Mouse (Mus musculus): ENCODE measurements around the gene Cachd1.

The Cachd1 gene

DNA sequence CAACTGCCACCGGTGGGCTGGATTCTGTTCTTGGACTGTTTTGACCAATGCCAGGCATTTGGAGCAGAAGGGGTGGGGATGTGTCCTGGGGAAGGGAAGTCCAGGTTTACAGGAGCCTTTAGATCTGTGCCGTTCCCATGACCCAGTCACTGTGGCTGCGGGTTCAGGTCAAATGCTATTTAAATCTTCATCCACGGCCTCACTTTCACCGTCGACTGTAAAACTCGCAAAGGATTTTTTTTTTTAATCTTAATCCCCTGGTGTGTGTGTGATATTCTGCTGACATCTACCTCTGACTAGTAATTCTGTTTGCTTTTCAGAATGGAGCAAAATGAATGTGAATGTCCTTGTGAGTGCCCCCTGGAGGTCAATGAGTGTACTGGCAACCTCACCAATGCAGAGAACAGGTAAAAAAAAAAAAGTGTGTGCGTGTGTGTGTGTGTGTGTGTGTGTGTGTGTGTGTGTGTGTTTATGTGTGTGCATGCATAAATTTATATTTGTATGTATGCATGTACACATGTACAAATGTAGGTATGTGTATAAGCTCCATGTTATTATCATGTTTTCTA lies 211.8 kb downstream of the Cachd1 start:
- no peak for DNase-seq (ENCODE audit: low read depth in 1 of 2, low spot score in 2 of 2)

DNA sequence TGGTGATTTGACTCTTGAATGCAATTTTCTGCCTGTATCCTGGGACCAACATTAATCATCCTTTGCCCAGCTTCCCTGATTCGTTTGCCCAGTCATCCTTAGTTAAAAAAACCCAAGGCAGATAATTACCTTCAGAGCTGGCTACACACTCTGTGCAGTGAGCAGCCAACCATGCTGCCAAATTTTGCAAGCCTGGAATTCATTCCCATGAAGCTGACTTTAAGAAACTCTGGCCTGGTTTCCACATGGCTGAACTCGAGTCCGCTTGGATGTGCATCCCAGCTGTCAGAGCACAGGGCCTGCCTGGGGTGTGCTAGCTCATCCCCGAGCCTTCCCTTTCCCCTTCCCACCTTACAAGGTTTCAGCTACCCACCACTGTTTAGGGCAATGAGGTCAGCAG lies 214.5 kb downstream of the Cachd1 start:
- no peak for DNase-seq (ENCODE audit: low read depth in 1 of 2, low spot score in 2 of 2)

DNA sequence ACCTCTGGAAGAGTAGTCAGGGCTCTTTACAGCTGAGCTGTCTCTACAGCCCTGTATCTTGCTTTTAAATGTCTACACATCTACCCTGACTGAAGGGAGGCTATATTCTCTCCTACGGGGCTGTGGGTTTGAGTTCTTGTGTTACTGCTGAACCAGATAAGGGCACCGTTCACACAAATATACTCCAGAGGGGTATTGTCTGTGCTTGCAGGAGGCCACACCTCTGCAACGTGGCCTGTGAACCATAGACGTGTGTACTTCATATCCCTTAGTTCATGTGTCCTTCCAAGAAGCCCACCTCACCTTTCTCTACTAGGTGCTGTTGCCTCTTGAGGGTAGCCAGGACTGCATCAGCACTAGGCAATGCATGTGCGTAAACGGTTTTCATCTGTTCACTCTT lies 215.6 kb downstream of the Cachd1 start:
- no peak for DNase-seq (ENCODE audit: low read depth in 1 of 2, low spot score in 2 of 2)

DNA sequence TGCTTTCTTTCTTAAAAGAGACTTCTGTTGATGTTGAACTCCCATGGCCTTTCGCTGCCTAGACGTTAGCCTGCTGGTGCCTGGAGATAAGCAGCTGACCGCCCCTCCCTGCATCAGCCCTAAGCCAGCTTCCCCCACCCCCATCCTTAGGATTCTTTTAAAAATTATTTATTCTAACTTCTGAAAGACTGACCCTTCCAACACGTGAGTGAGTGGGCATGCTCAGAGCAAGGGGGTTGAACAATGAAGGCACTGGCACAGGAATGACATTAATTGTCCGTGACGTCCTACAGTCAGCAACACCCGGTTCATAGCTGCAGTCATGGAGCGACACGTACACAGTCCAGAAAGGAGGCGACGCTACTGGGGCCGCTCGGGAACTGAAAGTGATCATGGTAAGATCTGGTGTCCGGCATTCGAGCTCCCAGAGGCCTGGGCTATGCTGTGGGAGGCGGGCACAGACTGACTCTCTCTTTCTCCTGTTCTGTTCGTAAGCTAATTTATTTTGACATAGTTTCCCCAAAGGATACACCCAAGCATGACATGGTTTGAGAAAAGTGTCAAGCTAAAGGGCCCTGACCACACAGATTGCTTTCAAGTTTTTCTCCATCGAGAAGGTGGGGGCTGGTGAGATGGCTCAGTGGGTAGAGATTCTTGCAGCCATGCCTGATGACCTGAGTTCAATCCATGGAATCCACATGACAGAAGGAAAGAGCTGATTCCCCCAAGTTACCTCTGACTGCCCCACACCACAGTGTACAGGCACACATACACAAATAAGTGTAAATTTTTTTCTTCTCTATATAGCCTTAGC lies 218.2 kb downstream of the Cachd1 start:
- DNase-seq (ENCODE audit: low read depth in 1 of 2, low spot score in 2 of 2), result no peak

GRCm38 (mm10) chr4:100995617-100996016 lies 219.1 kb downstream of the Cachd1 start:
- no peak for DNase-seq (ENCODE audit: low read depth in 1 of 2, low spot score in 2 of 2)

DNA sequence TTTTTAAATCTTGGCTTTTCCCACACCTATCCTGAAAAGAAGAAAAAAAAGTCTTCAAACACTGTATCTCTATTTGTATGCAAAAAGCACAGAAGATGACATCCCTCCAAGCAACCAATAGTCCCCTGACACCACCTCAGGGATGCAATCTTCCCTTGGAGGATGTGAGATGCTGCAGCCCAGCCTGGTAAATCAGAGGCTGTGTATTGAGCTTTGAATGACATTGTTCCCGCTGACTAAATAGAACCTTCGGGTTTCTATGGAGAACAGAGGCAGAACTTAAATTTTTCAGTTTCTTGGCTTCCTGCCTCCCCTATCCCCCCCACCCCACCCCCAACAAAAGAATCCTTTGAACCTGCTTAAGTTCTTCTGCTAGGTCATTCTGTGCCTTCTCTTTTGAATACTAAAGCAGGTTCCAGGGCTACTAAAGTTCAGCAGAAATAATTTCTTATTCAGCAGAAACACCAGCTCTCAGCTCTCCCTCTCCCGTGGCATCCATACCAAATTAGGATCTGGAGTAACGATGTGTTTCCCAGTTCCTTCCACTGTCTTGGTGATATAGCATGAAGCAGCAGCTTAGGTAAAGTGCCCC lies 219.7 kb downstream of the Cachd1 start:
- DNase-seq (ENCODE audit: low read depth in 1 of 2, low spot score in 2 of 2), result no peak

- no peak for DNase-seq (ENCODE audit: low read depth in 1 of 2, low spot score in 2 of 2)
Measured at GRCm38 (mm10) chr4:100998145-100998544, 221.7 kb downstream of the Cachd1 start.

- no peak for DNase-seq (ENCODE audit: low read depth in 1 of 2, low spot score in 2 of 2)
Measured at GRCm38 (mm10) chr4:100998906-100999305, 222.4 kb downstream of the Cachd1 start.

DNA sequence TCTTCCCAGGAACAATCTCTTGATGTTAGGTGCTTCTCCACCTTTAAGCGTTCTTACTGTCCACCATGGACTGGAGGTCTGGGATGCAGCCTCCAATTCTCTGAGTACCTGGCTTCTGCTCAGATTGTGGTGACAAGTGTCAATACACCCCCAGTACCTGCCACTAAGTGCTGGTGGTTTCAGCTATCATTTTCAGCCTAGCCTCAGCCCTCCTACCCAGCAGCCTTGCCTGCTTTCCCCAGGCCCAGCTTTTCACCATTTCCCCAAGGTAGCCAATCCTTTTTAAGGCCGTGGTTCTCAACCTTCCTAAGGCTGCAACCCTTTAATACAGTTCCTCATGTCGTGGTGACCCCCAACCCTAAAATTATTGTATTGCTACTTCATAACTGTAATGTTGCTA lies 224.1 kb downstream of the Cachd1 start:
- no peak for DNase-seq (ENCODE audit: low read depth in 1 of 2, low spot score in 2 of 2)

- DNase-seq (ENCODE audit: low read depth in 1 of 2, low spot score in 2 of 2), result no peak
Measured at GRCm38 (mm10) chr4:101001073-101001472, 224.6 kb downstream of the Cachd1 start.

GRCm38 (mm10) chr4:101002961-101003360 lies 226.5 kb downstream of the Cachd1 start:
- DNase-seq (ENCODE audit: low read depth in 1 of 2, low spot score in 2 of 2), result no peak

DNA sequence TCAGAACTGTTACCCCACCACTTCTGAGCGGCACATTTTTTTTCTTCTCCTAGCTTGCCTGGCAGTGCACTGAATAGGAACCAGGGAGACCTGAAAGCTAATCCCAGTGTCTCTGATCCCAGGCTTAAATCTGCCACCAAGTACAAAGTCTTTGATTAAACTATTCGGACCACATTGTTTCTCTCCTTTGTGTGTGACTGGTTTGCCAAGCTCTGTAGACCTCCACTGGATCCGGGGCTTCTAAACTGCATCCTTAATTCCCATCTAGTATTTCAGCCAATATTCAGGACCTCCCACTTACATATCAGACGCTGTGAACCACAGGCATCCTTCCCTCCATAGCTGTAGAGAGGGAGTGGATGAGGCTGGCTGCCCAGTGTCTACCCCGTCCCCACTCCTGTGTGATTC lies 231.9 kb downstream of the Cachd1 start:
- DNase-seq (ENCODE audit: low read depth in 1 of 2, low spot score in 2 of 2), result no peak

- no peak for DNase-seq (ENCODE audit: low read depth in 1 of 2, low spot score in 2 of 2)
Measured at GRCm38 (mm10) chr4:101009092-101009491, 232.6 kb downstream of the Cachd1 start.

GRCm38 (mm10) chr4:101017806-101018205 lies 241.3 kb downstream of the Cachd1 start:
- no peak for DNase-seq (ENCODE audit: low read depth in 1 of 2, low spot score in 2 of 2)

- no peak for DNase-seq (ENCODE audit: low read depth in 1 of 2, low spot score in 2 of 2)
Measured at GRCm38 (mm10) chr4:101020596-101020995, 244.1 kb downstream of the Cachd1 start, which contains the start of gene Gm10577. Gene Gm10577, minus strand, starts transcription at chr4:101020696.

GRCm38 (mm10) chr4:101026566-101026965 lies 250.1 kb downstream of the Cachd1 start:
- DNase-seq (ENCODE audit: low read depth in 1 of 2, low spot score in 2 of 2), result no peak

- no peak for DNase-seq (ENCODE audit: low read depth in 1 of 2, low spot score in 2 of 2)
Measured at GRCm38 (mm10) chr4:101026995-101027394, 250.5 kb downstream of the Cachd1 start.

DNA sequence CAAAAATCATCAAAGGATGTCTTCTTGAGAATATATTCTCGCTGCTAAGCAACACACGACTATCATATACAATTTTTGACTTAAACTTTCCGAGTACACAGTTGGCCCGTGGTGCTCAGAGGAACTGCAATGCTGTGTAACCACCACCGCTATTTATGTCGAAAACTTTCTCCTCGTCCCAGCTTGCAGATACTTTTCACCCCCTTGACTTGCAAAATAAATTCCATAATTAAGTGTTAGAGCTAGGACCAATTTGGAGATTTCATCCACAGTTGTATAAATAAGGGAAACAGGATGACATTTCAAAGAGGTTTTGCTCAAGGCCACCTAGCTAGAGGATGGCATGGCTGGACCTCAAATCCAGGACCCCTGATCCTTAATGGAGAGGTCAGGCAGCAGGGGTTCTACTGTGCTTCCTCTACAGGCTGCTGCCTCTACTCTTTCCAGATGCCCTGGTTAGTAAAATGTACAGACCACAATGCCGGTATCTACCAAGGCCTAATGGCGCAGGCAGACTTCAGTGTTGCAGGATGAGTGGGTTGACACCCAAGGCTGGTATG lies 251.5 kb downstream of the Cachd1 start:
- no peak for DNase-seq (ENCODE audit: low read depth in 1 of 2, low spot score in 2 of 2)

GRCm38 (mm10) chr4:101033047-101033446 lies 256.6 kb downstream of the Cachd1 start:
- DNase-seq (ENCODE audit: low read depth in 1 of 2, low spot score in 2 of 2), result no peak

DNA sequence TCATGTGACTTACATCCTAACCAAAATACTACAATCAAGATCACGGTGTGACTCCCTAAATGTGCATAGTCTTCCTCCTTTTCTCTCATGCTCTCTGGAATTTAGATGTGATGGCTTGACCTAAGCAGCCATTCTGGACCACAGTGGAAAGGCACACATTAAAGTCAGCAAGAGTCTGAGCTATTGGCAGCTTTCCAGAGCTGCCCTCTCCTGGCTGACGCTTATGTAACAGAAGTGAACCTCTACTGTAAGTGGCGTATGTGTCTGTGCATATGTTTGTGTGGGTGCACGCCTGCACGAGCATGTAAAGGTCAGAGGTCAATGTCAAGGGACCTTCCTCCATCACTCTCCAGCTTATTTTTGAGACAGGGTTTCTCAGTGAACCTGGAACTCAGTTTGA lies 258.7 kb downstream of the Cachd1 start:
- DNase-seq (ENCODE audit: low read depth in 1 of 2, low spot score in 2 of 2), result no peak

- DNase-seq (ENCODE audit: low read depth in 1 of 2, low spot score in 2 of 2), result no peak
Measured at GRCm38 (mm10) chr4:101037156-101037555, 260.7 kb downstream of the Cachd1 start.

- DNase-seq (ENCODE audit: low read depth in 1 of 2, low spot score in 2 of 2), result no peak
Measured at GRCm38 (mm10) chr4:101043691-101044090, 267.2 kb downstream of the Cachd1 start.

All from monocyte, adult 2 months (primary cell).